Mouse (Mus musculus) c-Kit-positive CD71-positive TER-119-negative erythroid progenitor cells, embryonic 14.5 days (primary cell): Measurements from ENCODE around the gene Muc3.
"Not testable (repeated sequence)": the region's sequence is repeated elsewhere in the genome, so short reads cannot be mapped to it uniquely, and the experiment has no call there.

Experiments
- DNase-seq: peaks from one replicate; pipeline ENCODE4 v3.0.0-alpha.2; 2013; ENCODE audit warnings: low read depth

Gene Muc3

DNA sequence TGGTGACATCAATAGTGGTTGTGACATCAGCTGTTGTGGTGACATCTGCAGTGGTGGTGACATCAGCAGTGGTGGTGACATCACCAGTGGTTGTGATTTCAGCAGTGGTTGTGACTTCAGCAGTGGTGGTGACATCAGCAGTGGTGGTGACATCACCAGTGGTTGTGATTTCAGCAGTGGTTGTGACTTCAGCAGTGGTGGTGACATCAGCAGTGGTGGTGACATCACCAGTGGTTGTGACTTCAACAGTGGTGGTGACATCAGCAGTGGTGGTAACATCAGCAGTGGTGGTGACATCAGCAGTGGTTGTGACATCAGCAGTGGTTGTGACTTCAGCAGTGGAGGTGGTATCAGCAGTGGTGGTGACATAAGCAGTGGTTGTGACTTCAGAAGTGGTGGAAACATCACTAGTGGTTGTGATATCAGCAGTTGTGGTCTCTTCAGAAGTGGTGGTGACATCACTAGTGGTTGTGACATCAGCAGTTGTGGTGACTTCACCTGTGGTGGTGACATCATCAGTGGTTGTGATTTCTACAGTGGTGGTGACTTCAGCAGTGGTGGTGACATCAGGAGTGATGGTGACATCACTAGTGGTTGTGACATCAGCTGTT lies at the start of gene Muc3:
Gene Muc3, minus strand, starts transcription at position 51 of the 611 bp plus-strand sequence.
- not testable (repeated sequence) for DNase-seq

- no peak for DNase-seq
Observed at GRCm38 (mm10) chr5:137194488-137195120, 45.5 kb upstream of the Muc3 start.

- DNase-seq = no peak
Observed at GRCm38 (mm10) chr5:137193279-137193952, 44.3 kb upstream of the Muc3 start.

- DNase-seq = no peak
Observed at GRCm38 (mm10) chr5:137189326-137189725, 40.2 kb upstream of the Muc3 start.

DNA sequence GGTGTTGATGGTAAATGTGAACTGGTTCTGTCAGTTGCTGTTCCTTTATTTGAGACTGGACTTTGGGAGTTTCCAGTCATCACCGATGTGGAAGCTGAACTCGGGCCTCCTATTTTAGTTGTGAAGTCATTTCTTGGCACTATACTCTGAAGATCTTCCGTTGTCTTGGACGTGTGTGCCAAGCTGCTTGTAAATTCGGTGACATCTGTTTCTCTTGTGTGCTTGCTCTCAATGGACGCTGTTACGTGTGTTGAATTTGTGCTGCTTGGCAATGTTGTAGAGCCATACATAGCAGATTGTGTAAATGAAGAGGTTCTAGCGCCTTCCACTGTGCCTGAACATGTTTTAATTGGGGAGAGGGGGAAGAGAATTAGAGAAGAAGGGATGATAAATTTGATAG lies 36.2 kb upstream of the Muc3 start:
- DNase-seq = no peak

- DNase-seq = no peak
Observed at GRCm38 (mm10) chr5:137179646-137180374, 30.7 kb upstream of the Muc3 start.

DNA sequence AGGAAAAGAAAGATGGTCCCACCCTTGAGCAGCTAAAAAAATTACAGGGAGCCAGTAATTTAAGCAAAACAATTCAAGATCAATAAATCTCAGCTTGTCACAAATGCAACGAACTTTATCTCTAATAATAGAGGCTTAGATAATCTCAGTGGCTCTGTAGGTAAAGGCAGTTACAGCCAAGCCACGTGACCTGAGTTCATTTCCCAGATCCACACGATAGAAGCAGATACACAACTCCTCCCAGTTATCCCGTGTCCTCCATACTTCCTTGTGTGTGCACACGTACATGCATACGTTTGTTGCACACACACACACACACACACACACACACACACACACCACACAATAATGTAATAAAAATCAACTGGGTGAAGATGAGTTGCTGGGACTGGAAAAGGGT lies 24.8 kb upstream of the Muc3 start:
- no peak for DNase-seq

DNA sequence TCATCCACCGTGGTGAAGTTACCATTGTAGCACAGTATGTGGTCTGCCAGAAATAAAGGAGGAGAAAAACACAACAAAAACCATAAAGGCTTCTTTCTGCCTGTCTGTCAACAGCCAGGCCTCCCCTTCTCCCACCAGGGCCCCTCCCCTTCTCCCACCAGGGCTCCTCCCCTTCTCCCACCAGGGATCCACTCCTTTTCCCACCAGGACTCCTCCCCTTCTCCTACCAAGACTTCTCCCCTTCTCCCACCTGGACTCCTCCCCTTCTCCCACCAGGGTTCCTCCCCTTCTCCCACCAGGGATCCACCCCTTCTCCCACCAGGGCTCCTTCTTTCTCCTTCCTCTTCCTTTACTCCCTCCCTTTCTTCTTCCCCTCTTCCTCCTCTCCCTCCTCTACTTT lies 23.5 kb upstream of the Muc3 start:
- DNase-seq = no peak

- no peak for DNase-seq
Observed at GRCm38 (mm10) chr5:137171478-137171877, 22.4 kb upstream of the Muc3 start.

DNA sequence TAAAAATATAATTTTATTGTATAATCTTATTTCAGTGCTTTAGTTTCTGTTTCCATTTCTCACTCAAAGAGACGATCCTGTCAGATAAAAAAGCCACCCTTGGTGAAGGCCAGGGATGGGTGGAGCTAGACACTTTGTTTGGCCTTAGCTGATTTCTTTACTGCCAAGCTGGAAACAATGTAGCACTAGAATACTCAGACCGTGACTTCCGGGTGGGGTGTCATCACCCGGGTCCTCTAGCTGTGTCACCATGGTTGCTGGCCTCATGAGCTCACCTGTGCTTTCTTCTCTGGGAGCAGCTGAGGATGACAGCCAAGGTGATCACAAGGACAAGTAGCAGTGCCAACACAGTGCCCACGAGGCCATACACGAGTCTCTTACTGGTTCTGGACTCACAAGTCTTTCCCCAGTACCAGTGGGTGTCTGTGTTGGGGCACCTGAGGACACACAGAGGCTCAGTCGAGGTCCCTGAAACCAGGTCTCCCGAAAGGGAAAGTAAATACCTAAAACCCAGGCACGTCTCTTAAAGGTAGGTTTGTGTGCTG lies 21.8 kb upstream of the Muc3 start:
- DNase-seq = no peak

DNA sequence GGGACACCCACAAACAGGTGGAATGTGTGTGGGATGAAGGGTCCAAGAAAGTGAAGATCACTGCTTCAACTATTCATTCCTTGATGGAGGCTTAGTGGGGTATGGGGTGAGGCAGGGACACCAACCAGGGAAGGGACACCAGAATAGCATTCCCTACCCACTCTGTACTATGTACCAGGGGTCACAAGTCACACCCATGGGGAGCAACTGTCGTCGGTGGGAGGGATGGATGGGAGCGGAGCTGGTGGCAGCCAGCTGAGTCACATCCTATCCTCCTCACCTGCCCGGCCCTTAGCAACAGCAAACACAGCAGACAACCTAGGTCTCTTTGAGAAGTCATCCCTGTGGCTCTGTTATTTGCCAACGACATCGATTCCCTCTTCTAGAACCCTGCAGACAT lies 18.4 kb upstream of the Muc3 start:
- no peak for DNase-seq

DNA sequence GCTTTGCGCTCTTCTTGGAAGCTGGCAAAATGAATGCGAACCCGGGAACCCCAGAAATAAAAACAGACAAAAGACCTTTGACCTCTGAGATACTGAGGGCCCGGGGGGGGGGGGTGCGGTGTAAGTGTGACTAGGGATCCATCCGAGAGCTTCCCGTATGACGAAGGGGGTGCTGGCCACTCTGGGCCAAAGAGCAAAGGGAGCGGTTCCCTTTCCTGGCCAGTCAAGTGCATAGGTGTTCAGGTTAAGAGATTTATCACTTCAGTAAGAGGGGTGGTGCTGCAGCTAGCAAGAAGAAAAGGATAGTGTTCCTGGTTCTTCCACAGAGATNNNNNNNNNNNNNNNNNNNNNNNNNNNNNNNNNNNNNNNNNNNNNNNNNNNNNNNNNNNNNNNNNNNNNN lies 16.9 kb upstream of the Muc3 start:
- no peak for DNase-seq

DNA sequence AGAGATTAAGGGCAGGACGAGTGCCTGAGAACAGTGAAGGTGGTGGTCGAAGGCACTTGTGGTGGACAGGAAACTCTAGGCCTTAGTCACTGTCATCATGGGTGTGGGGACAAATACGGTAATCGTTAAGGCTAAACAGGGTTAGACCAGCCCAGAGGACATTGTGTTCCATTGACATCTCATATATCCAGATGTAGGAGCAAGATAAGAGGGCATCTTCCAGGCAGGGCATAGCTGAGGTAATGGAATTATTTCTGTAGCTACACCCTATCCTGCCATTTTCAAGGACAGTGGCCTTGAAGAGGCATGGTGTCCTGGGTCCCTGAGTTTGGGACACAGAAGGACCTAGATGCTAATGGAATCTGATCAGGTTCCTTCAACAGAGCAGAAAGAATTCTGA lies 12.7 kb upstream of the Muc3 start:
- no peak for DNase-seq

DNA sequence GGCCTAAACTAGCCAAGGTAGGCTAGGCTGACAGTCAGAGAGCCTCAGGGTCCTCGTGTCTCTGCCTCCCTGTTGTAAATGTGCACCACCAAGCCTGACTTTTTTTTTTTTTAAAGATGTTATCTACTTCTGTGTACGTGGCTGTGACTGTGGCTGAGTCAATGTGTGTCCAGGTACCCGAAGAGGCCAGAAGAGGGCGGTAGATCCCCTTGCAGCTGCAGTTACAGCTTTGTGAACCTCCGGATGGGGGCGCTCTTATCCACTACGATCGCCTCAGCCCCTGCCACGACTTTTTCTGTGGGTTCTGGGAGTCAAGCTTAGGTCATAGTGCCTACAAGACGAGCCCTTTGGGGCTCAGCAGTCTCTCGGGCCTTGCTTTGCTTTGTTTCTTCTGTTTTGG lies 10.3 kb upstream of the Muc3 start:
- peak; percentile 50 for DNase-seq

DNA sequence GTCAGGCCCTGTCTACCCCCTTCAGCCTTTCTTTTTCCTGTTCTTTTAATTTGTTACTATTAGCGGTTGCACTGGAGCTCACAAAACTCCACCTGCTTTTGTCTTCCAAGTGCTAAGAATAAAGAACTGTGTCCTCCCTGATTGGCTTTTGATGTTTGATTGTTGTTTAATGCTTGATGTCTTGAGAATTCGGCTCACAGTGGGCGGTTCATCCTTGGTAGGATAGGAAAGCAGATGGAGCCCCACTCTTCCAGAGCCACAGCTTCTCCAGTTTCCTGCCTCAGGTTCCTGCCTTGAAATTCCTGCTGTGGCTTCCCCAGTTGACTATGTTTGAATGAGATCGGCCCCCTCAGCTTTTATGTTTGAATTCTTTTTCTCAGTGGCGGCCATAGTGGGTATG lies 4.2 kb upstream of the Muc3 start:
- no peak for DNase-seq

DNA sequence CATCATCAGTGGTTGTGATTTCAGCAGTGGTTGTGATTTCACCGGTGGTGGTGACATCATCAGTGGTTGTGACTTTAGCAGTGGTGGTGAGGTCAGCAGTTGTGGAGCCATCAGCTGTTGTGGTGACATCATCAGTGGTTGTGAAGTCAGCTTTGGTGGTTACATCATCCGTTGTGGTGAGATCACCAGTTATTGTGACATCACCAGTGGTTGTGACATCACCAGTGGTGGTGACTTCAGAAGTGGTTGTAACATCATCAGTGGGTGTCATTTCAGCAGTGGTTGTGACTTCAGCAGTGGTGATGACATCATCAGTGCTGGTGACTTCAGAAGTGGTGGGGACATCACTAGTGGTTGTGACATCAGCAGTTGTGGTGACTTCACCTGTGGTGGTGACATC lies 3.5 kb upstream of the Muc3 start:
- no peak for DNase-seq

- DNase-seq = no peak
Observed at GRCm38 (mm10) chr5:137140836-137141235, 8.3 kb downstream of the Muc3 start.

DNA sequence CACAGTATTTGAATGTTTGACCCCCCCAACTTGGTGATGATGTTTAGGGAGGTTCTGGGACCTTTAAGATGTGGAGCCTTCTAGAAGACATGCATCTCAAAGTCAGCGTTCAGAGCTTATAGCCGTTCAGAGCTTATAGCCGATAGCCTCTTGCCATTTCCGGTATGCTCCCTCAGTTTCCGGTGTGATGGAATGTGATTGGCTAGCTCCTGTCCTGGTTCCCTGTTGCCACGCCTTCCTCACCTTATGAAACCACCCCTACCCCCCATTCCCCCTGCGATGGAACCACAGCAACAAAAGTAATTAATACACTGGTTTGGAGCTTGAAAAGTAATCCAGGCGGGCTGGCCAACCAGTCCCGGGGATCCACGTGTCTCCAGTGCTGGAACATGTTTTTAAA lies 10.1 kb downstream of the Muc3 start:
- no peak for DNase-seq

- DNase-seq = no peak
Observed at GRCm38 (mm10) chr5:137134959-137135358, 14.2 kb downstream of the Muc3 start.

DNA sequence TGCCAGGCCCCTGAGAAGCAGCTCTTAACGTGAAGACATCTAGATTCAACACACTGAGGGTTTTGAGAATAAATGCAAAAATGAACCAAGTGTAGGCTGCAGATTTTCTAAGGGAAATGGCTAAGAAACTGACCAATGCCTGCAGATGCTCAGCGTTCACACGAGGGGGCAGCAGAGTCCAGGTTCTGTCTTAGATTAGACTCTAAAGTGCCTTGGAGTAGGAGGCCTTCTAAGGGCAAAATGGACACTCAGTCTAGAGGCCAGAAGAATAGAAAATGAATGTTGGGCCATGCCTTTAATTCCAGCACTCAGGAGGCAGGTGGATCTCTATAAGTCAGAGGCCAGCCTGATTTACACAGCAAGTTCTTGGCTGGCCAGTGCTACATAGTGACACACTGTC lies 17.6 kb downstream of the Muc3 start:
- DNase-seq = peak; percentile 39

DNA sequence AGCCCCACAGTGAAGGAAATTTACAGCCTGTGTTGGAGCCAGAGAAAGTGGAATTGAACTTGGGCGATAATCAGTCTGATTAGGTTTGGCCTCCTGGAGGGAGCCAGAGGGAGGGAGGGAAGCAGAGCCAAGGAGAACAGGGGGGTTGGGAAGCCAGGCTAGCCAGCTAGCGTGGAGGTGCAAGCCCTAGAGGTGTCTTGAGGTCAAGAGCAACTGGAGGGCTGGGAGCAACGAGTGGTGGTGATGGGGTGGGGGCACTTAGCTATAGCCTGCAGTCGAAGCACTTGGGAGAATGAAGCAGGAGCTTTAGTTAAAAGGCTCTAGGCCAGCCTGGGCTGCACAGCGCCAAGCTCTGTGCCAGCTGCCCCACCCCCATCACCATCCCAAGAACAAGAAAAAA lies 19.8 kb downstream of the Muc3 start:
- no peak for DNase-seq

DNA sequence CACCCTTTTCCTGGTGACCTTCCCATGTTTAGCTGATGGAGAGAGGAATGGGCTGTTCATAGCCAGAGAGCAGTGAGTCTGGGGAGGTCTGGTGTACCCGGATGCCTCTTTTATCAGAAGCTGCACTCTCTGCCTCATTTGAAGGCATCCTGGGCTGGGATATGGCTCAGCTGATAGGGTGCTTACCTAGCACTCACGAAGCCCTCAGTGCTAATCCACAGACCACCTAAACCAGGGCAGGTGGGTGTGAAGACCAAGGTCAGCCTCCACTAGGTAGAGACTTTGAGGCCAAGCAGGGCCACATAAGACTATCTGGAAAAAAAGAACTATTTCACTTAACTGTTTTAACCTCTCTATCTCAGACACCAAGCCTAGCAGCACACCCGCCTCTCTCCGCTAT lies 25.6 kb downstream of the Muc3 start:
- DNase-seq = no peak
